Mouse (Mus musculus): ENCODE results near the gene Foxa2. TPM values are rescaled to one million over a fixed set of nuclear protein-coding genes. Genes with fewer than 3 reads are reported as not detected.

Gene Foxa2
- polyA plus RNA-seq, 1 experiment from 2014 or later: 5.2 TPM

Small RNA genes lying within 50 kb of the gene (microRNA-seq; reads per million reads assigned to microRNA genes)
- not detected for gene Gm27420

Data from hindbrain, embryonic 12.5 days (tissue).